Mouse (Mus musculus) E14TG2a.4 (cell line): ENCODE results near the gene Polm.

Experiments used
- CTCF ChIP-seq: conservative IDR thresholded peaks from 2 replicates; pipeline ENCODE4 v1.5.1; 2014; ENCODE audit warnings: low read length
- NANOG ChIP-seq: IDR thresholded peaks from 2 replicates; pipeline ENCODE4 v1.6.1; 2014; ENCODE audit warnings: borderline replicate concordance, low read length, mixed read lengths
- POU5F1 ChIP-seq: IDR thresholded peaks from 2 replicates; pipeline ENCODE4 v1.6.1; 2014; ENCODE audit warnings: low read length, borderline replicate concordance

DNA sequence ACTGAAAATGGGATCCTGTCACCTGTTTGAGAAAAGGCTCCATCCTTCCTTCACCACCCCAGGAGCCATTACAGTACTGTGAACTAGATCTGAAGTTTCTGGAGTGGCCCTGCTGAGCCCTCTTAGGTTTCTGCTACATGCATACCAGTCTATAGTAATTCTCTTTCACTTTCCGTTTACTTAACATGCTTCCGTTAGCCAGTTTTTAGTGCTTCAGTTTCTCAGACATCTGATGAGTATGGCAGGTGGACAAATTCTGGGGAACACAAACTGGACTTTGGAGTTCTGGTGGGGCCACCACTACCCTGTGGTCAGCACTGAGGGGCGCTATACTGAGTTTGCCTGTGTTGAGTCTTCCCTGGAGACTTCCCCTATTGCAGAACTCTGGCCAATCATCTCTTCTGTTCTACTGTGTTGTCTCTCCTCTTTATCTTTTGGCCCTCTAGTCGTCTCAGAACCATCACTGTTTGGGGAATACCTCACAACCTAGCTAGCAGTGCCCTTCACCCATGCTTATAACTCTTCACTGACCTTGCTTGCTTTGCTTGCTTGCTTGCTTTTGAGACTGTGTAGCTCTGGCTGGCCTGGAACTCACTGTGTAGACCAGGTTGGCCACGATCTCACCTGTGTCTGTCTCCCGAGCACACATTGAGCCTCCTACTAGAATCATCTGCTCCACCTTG, 48.6 kb downstream of the Polm start:
- TF ChIP-seq CTCF = peak; percentile 17; the same call in 1 of the 2 replicates
- TF ChIP-seq POU5F1 = no peak
- no peak for TF ChIP-seq NANOG
